Mouse (Mus musculus): ENCODE results near the gene Tfap2c. TPM values are rescaled to one million over a fixed set of nuclear protein-coding genes. Genes with fewer than 3 reads are reported as not detected.

Tfap2c gene
- total and polyA plus RNA-seq, 3 experiments: not detected

- Histone ChIP-seq H3K4me1 (ENCODE audit: control insufficient read depth in 1 of 2, insufficient read depth in 2 of 2) (no peaks in the 10 kb centered on the region), H3K9ac (ENCODE audit: insufficient read depth, low read depth) (no peak overlapping the region), H3K79me2 (replicated peaks; ENCODE audit: control insufficient read depth, extremely low read depth, insufficient read depth, poor library complexity, severe bottlenecking) (no peaks in the 10 kb centered on the region), H3K4me3 (replicated peaks in 1 of 3; ENCODE audit: low read depth in 2 of 3, low read length in 2 of 3, poor library complexity in 1 of 3) (no peak overlapping the region), H3K27me3 (replicated peaks) (peaks cover 56% of the 10 kb centered on the region), H3K36me3 (replicated peaks in 1 of 2; ENCODE audit: control insufficient read depth in 1 of 2, insufficient read depth in 1 of 2, low read length in 1 of 2) (no peaks in the 10 kb centered on the region), H3K4me2 (ENCODE audit: insufficient read depth, low read depth, poor library complexity, severe bottlenecking) (no peak overlapping the region), H3K27ac (ENCODE audit: insufficient read depth, low read depth) (no peak overlapping the region), H3K9me3 (replicated peaks; ENCODE audit: low read length) (peaks cover 10% of the 10 kb centered on the region)
- in situ Hi-C loops (cut with MboI; ENCODE audit: low pct_ligation_motif_present, low pct_unique_long_range_greater_than_20kb, low sequenced_read_pairs): no loop called here
- no peak for DNase-seq (ENCODE audit: extremely low read depth)
- dilution Hi-C loops (cut with MboI; ENCODE audit: extremely low pct_ligation_motif_present, extremely low pct_unique_long_range_greater_than_20kb, low sequenced_read_pairs): no loop called here
- TF ChIP-seq NRF1 (IDR thresholded peaks at IDR 0.05; ENCODE audit: low read depth, low read length) (no peak), JUND (conservative IDR thresholded peaks at IDR 0.05; ENCODE audit: low read depth, low read length) (no peak), IRF4 (IDR thresholded peaks at IDR 0.05; ENCODE audit: low read depth, low read length) (no peak), ELF1 (IDR thresholded peaks at IDR 0.05; ENCODE audit: low read depth, low read length) (no peak), MXI1 (IDR thresholded peaks at IDR 0.05; ENCODE audit: low read depth, low read length) (no peak), HCFC1 (IDR thresholded peaks at IDR 0.05; ENCODE audit: low read depth, low read length) (no peak), POLR2A (IDR thresholded peaks at IDR 0.05; ENCODE audit: low read depth, low read length) (no peak), ZNF384 (IDR thresholded peaks at IDR 0.05; ENCODE audit: low read depth, low read length) (no peak), SMC3 (IDR thresholded peaks at IDR 0.05; ENCODE audit: low read depth, low read length) (no peak)
These were observed 55.2 kb downstream of the Tfap2c start for GRCm38 (mm10) chr2:172604625-172605024.

GRCm38 (mm10) chr2:172605642-172606041 lies 56.2 kb downstream of the Tfap2c start:
- Histone ChIP-seq H3K27ac (ENCODE audit: insufficient read depth, low read depth) (no peak overlapping the region), H3K79me2 (replicated peaks; ENCODE audit: control insufficient read depth, extremely low read depth, insufficient read depth, poor library complexity, severe bottlenecking) (no peaks in the 10 kb centered on the region), H3K4me2 (ENCODE audit: insufficient read depth, low read depth, poor library complexity, severe bottlenecking) (no peak overlapping the region), H3K27me3 (replicated peaks) (peaks cover 47% of the 10 kb centered on the region), H3K9ac (ENCODE audit: insufficient read depth, low read depth) (no peak overlapping the region), H3K36me3 (replicated peaks in 1 of 2; ENCODE audit: control insufficient read depth in 1 of 2, insufficient read depth in 1 of 2, low read length in 1 of 2) (no peaks in the 10 kb centered on the region), H3K4me3 (replicated peaks in 1 of 3; ENCODE audit: low read depth in 2 of 3, low read length in 2 of 3, poor library complexity in 1 of 3) (no peak overlapping the region), H3K9me3 (replicated peaks; ENCODE audit: low read length) (peaks cover 10% of the 10 kb centered on the region), H3K4me1 (ENCODE audit: control insufficient read depth in 1 of 2, insufficient read depth in 2 of 2) (no peaks in the 10 kb centered on the region)
- in situ Hi-C loops (cut with MboI; ENCODE audit: low pct_ligation_motif_present, low pct_unique_long_range_greater_than_20kb, low sequenced_read_pairs) (no loop called here), dilution Hi-C loops (cut with MboI; ENCODE audit: extremely low pct_ligation_motif_present, extremely low pct_unique_long_range_greater_than_20kb, low sequenced_read_pairs) (no loop called here)
- DNase-seq (ENCODE audit: extremely low read depth): no peak
- TF ChIP-seq NELFE (IDR thresholded peaks at IDR 0.05; ENCODE audit: low read depth, low read length): no peak
- TF ChIP-seq POLR2AphosphoS2 (IDR thresholded peaks at IDR 0.05; ENCODE audit: low read depth, low read length): no peak
- no peak for TF ChIP-seq RCOR1 (conservative IDR thresholded peaks at IDR 0.05; ENCODE audit: low read depth, low read length)
- TF ChIP-seq ZMIZ1 (IDR thresholded peaks at IDR 0.05; ENCODE audit: low read depth, low read length): no peak
- no peak for TF ChIP-seq CHD2 (IDR thresholded peaks at IDR 0.05; ENCODE audit: low read length)
- no peak for TF ChIP-seq POLR2A (IDR thresholded peaks at IDR 0.05; ENCODE audit: low read depth, low read length)
- TF ChIP-seq PAX5 (IDR thresholded peaks at IDR 0.05; ENCODE audit: low read length): no peak
- TF ChIP-seq ELF1 (IDR thresholded peaks at IDR 0.05; ENCODE audit: low read depth, low read length): no peak
- no peak for TF ChIP-seq USF1 (IDR thresholded peaks at IDR 0.05; ENCODE audit: low read depth, low read length)
- TF ChIP-seq GABPA (IDR thresholded peaks at IDR 0.05; ENCODE audit: insufficient replicate concordance, low read depth, low read length): no peak
- no peak for TF ChIP-seq MEF2A (IDR thresholded peaks at IDR 0.05; ENCODE audit: borderline replicate concordance, low read depth, low read length)
- no peak for TF ChIP-seq E2F4 (IDR thresholded peaks at IDR 0.05; ENCODE audit: insufficient replicate concordance, low read depth, low read length)
- TF ChIP-seq SMC3 (IDR thresholded peaks at IDR 0.05; ENCODE audit: low read depth, low read length): no peak
- TF ChIP-seq TCF12 (IDR thresholded peaks at IDR 0.05; ENCODE audit: low read depth, low read length): no peak
